Mouse (Mus musculus) gastrocnemius, postnatal 14 days (tissue): Measurements from ENCODE around the gene Pxylp1. TPM values are rescaled to one million over a fixed set of nuclear protein-coding genes. Genes with fewer than 3 reads are reported as not detected.
A peak's percentile ranks its signal among the peaks of the same experiment; 100 is the strongest.

ENCODE experiments used
- DNase-seq: peaks from one replicate; pipeline ENCODE4 v3.0.0; 2021; ENCODE audit warnings: mixed read lengths
- intact Hi-C: fragments of 180-260 bp; cut with DNase I; formaldehyde crosslinking; loops from one replicate; pipeline ENCODE4 v1.15.1; 2025; ENCODE audit warnings: low total_unique reads
- total RNA-seq, 2 experiments: library from RNA; stranded (reverse); gene quantifications; 2 replicates each; pipeline ENCODE4 v1.2.3; 2021

The Pxylp1 gene
- total RNA-seq, 2 experiments from 2014 or later = 2.2 to 2.4 TPM

- DNase-seq = no peak
- intact Hi-C loops = no loop called here
Observed at GRCm38 (mm10) chr9:96865473-96866050, 26.9 kb downstream of the Pxylp1 start.

DNA sequence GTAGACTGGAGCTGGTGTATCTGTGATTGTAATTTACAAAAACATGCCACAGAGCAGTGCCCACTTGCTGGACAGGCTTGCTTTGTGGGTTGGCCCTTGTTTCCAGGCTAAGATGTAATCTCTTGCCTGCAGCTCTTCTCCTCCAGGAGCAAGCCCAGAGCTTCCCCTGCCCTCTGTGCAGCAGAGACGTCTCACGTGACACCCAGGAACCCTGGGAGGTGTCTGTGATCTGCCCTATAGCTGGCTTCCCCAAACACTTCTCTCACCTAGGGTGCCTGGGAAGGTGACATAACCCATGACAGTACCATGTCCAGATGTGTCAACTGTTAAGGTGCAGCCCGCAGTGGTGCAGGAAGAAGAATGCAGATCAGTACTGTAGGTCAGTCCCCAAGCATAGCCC, 28.9 kb downstream of the Pxylp1 start:
- DNase-seq = no peak
- intact Hi-C loops = no loop called here

GRCm38 (mm10) chr9:96862836-96863235, 29.6 kb downstream of the Pxylp1 start:
- DNase-seq = no peak
- intact Hi-C loops = no loop called here

DNA sequence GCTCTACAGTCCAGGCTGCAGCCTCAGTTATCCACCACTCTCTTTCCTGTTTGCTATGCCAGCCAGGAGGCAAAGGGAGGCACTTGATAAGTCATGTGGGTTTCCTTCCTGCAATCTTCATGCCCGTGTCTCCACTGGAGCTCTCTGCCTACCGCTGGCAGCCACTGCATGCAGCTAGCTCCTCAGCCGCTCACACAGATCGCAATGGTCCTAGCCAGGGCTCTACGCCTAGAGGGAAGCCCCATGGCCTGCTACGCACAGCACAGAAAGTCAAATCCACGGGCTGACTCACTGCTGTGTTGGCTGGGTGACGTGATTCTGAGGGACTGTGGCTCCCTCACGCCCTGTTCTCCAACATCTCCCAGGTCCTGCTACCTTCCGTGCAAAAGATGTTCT, 31.4 kb downstream of the Pxylp1 start:
- DNase-seq = no peak
- intact Hi-C loops = no loop called here

- intact Hi-C loops = no loop called here
- no peak for DNase-seq
Observed at GRCm38 (mm10) chr9:96860380-96861091, 31.9 kb downstream of the Pxylp1 start.

DNA sequence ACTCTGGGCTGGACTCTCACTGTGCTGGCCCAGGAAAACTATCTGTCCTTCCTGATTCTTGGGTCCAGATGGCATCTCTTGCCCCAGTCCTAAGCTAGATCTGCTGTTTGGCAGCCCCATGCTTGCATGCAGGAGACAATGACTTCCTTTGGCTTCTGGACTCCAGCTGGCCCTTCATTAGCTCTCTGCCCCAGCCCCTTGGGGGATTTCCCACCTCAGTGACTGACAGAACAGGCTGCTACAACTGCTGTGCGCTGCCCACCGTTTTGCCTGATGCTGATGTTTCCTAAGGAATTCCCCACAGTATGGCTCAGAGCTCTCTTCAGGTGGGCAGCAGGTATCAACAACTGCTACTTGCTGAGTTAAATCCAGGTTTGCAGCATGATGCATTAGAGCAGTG, 33.4 kb downstream of the Pxylp1 start:
- DNase-seq = no peak
- intact Hi-C loops = no loop called here

GRCm38 (mm10) chr9:96857838-96858237, 34.6 kb downstream of the Pxylp1 start:
- no peak for DNase-seq
- intact Hi-C loops = no loop called here

DNA sequence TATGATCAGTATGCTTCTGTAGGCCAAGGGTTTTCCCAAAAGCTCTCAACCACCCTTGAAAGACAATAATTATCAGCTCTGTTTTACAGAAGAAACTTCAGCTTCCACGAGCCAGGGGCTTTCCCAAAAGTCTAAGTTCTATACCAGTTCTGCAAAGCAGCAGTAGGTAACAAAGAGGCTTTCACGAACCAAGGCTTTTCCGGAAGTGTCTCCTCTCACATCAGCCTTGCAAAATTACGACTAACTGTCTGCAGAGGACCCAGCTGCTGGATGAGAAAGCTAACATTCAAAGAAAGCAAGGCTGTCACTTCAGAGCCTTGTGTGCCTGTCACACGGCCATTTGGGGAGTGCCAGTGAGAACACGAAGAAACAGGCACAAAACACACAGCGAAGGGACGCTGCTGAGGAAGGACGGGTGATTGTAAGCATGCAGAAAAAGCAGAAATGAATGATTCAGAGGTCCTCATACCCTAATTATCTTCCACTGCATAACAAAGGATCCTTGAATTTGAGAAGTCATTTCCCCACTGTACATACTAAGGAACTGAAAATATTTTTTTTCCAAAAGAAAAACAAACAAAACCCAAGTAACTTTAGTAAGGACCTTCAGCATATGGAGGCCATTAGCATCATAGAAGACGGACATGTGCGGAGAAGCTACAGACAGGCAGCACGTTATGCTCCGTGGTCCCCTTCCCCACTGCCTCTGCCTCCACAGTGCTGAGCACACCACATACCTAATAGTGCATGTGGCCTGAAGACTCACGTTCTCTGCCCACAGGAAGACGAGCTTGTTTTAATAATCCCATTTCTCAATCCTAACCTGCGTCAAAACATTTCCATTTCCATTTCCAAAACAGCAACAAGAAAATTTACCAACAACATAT, 38.9 kb downstream of the Pxylp1 start:
- intact Hi-C loops = no loop called here

GRCm38 (mm10) chr9:96851634-96852033, 40.8 kb downstream of the Pxylp1 start:
- no peak for DNase-seq
- intact Hi-C loops = no loop called here

More for the DNA sequence above, 38.9 kb downstream of the Pxylp1 start:
- no peak for DNase-seq

- intact Hi-C loops = no loop called here
- DNase-seq = no peak
Observed at GRCm38 (mm10) chr9:96851036-96851435, 41.4 kb downstream of the Pxylp1 start.

DNA sequence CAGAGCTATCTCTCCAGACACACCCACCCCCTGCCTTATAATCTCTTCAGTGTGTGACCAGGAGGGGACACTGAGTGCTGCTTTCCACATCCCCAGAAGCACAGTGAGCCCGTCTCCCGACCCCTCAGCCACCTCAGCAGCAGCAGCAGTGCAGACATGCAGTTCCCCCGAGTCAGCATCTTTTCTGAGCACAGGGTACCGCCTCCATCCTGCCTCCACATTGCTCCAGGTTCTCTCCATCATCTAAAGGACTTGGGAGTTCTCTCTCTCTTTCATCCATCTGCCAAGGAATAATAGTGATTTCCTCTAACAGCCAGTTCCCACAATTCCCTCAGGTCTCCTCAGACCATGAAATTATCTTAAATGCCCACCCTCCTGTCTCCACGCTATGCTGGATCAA, 43.5 kb downstream of the Pxylp1 start:
- intact Hi-C loops = no loop called here
- DNase-seq = no peak

GRCm38 (mm10) chr9:96846361-96846760, 46.1 kb downstream of the Pxylp1 start:
- no peak for DNase-seq
- intact Hi-C loops = no loop called here

- DNase-seq = peak; percentile 86
- intact Hi-C loops = no loop called here
Observed at GRCm38 (mm10) chr9:96844798-96845209, 47.7 kb downstream of the Pxylp1 start.

DNA sequence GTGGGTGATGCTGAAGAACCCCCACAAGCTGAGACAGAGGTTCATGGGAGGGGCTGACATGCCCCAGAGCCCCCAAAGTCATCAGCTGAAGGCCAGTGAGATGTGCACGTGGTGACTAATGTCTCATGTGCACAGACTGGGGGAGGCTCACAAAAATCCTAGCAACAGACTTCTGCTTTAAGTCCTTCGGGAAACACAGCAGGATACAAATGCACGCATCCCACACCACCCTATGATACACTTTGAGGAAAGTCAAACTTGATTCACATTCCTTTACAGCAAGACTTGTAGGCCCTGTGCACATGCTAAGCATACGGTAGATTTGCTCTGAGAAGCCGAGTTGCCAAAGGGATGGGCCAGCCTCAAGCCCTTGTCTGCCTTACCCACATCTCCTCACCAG, 53.1 kb downstream of the Pxylp1 start:
- intact Hi-C loops = no loop called here
- no peak for DNase-seq

- no peak for DNase-seq
- intact Hi-C loops = no loop called here
Observed at GRCm38 (mm10) chr9:96838864-96839263, 53.6 kb downstream of the Pxylp1 start.

- DNase-seq = no peak
- intact Hi-C loops = no loop called here
Observed at GRCm38 (mm10) chr9:96837781-96838420, 54.6 kb downstream of the Pxylp1 start.

DNA sequence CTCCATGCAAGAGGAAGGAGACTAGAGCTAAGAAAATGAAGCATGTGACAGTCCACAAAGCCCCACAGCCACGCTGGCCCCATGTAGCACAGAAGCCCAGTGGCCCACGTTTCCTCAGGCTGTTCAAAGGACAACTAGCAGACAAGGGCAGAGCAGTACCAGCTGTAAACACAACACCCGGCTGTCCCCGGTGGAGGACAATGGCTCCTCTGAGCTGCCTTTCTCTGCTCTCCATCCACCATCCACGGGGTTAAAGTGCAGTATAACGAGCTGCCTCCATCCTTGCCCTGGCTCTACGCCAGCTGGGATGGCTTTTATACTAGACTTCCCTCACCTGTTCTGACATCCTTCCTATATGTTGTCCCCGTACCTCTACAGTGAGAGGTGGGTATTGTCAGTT, 55.5 kb downstream of the Pxylp1 start:
- intact Hi-C loops = no loop called here
- no peak for DNase-seq

- DNase-seq = no peak
- intact Hi-C loops = no loop called here
Observed at GRCm38 (mm10) chr9:96835374-96835921, 57.0 kb downstream of the Pxylp1 start.

GRCm38 (mm10) chr9:96833606-96834005, 58.9 kb downstream of the Pxylp1 start:
- intact Hi-C loops = no loop called here
- DNase-seq = no peak

DNA sequence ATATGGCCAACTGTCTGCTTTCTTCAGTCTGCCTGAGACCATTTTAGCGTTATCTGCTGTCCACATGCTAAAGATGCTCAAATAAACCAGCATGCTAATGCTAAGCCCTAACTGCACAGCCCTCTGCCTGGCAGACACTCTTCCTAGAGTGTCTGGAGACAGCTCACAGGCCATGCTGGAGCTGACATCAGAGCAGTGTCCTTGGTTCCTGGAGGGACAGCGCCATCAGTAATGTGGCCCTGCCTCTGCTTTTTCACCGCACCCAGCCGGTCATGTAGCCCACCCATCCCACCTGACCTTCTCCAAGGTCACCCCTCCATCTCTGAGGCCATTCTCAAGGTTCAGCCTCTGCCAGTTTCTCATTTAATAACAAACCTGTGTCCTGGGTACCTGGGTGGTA, 60.0 kb downstream of the Pxylp1 start:
- intact Hi-C loops = no loop called here
- no peak for DNase-seq
